Mouse (Mus musculus) pancreas, adult 10 weeks (tissue): ENCODE measurements around the gene Olfr589. TPM values are rescaled to one million over a fixed set of nuclear protein-coding genes. Genes with fewer than 3 reads are reported as not detected.

Source experiments
- polyA plus RNA-seq: library from polyadenylated mRNA; stranded (reverse); fragments of 350-450 nt; fragmentation: Illumina TruSeq; extraction: RNeasy Lipid Tissue Mini Kit (QIAGEN cat#74804); gene quantifications from one replicate; pipeline ENCODE4 v1.2.3, GENCODE M21; 2015; ENCODE audit warnings: low read depth, low replicate concordance; ENCODE audit not compliant: insufficient read depth

Olfr589 gene
- polyA plus RNA-seq = not detected

DNA sequence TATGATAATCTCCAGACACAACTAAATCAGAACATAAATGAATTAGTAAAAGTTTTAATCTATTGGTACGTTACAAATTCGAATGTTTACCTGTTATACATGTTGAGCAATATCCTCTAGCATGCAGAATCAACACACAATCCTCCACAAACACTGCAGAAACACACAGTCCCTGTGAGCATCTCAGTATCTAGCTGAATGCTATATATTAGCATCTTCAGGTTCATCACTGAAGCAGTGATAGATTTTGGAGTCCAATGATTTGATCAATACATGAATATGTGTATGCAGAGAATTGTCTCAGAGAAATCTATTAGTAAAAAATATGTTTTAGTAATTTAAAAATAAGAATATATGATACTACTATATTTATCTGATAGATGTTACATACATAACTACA lies at the start of gene Olfr589:
Olfr589 (minus strand) TSS at position 101 of the 400 bp plus-strand sequence.

DNA sequence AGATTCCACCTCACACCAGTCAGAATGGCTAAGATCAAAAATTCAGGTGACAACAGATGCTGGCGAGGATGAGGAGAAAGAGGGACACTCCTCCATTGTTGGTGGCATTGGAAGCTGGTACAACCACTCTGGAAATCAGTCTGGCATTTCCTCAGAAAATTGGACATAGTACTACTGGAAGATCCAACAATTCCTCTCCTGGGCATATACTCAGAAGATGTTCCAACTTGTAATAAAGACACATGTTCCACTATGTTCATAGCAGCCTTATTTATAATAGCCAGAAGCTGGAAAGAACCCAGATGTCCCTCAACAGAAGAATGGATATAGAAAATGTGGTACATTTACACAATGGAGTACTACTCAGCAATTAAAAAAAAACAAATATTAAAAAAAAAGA lies 28.3 kb upstream of the Olfr589 start, which contains the start of gene Olfr592:
Olfr592 (plus strand) TSS at position 301 of the 400 bp plus-strand sequence.

DNA sequence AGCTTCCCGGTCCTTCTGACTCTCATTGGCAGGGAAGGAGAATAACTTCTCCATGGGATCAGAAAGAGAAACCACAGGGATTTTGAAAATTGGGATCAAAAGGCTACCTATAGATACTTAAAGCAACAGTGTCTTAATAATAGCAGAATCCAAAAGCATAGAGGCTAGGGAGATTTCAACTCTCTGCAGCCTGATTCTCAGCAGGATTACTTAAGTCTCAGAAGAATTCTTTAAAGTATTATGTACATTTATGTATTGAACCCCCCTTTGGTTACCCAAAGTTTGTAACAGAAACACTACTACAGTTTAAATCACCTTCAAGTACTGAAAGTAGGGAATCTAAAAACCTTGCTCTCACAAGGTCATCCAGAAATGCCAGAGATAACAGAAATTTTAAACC lies 22.1 kb upstream of the Olfr589 start, which contains the start of gene Olfr591:
Olfr591 (minus strand) TSS at position 101 of the 400 bp plus-strand sequence.

DNA sequence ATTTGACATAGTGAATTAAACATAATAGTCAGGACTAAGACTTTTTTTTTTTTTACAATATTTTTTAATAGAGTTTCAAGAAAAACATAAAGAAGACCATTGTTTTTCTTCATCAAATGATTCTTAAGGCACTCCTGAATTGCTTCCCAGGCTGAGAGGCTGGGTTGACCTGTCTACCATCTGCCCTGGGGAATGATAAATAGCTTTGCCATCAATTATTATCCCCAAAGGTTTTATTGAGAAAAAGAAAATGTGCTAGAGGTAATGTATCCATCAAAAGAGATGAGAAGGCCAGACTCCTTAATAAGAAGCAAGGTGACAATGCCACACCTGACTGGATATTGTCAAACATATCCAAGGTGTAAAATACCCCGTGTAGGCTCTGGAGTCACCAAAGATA lies 15.6 kb downstream of the Olfr589 start, which contains the start of gene Olfr588-ps1:
Olfr588-ps1 (plus strand) TSS at position 301 of the 400 bp plus-strand sequence.

DNA sequence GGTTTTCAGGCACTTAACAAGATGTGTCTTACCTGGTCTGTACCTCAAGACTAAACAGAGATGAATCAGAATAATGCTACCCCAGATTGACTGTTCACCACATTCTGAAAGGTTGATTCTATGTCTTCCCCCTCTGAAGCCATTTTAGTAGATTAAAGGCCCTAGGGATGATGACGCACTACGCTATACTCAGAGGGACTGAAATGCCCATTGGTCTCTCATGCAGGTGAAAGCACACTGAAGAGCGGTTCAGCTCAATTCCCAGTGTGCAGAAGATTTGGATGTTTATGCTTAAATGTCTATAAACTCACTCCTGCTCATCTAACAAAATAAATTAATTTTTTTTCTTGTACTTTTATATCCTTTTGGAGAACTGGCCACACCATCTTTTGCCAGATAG lies 30.6 kb downstream of the Olfr589 start, which contains the start of gene Olfr586:
Olfr586 (minus strand) TSS at position 101 of the 400 bp plus-strand sequence.

Other genes starting within 250 kb of the Olfr589 start
- gene Olfr571, start 238.8 kb downstream of the Olfr589 start, polyA plus RNA-seq = not detected
- gene Olfr572, start 231.9 kb downstream of the Olfr589 start, polyA plus RNA-seq = not detected
- not detected for gene Olfr573-ps1, start 213.8 kb downstream of the Olfr589 start, polyA plus RNA-seq
- gene Olfr574, start 207.9 kb downstream of the Olfr589 start, polyA plus RNA-seq = not detected
- gene Olfr575, start 197.6 kb downstream of the Olfr589 start, polyA plus RNA-seq = not detected
- gene Olfr576, start 193.7 kb downstream of the Olfr589 start, polyA plus RNA-seq = not detected
- not detected for gene Olfr577, start 180.4 kb downstream of the Olfr589 start, polyA plus RNA-seq
- gene Olfr578, start 167.0 kb downstream of the Olfr589 start, polyA plus RNA-seq = not detected
- not detected for gene Olfr582, start 118.3 kb downstream of the Olfr589 start, polyA plus RNA-seq
- gene Olfr583, start 105.1 kb downstream of the Olfr589 start, polyA plus RNA-seq = not detected
- not detected for gene Olfr584, start 74.5 kb downstream of the Olfr589 start, polyA plus RNA-seq
- gene Olfr585, start 58.6 kb downstream of the Olfr589 start, polyA plus RNA-seq = not detected
- gene Olfr586, start 30.7 kb downstream of the Olfr589 start, polyA plus RNA-seq = not detected
- gene Olfr588-ps1, start 15.5 kb downstream of the Olfr589 start, polyA plus RNA-seq = not detected
- not detected for gene Olfr591, start 22.0 kb upstream of the Olfr589 start, polyA plus RNA-seq
- gene Olfr592, start 28.4 kb upstream of the Olfr589 start, polyA plus RNA-seq = not detected
- not detected for gene Olfr593, start 55.5 kb upstream of the Olfr589 start, polyA plus RNA-seq
- gene Olfr594, start 60.6 kb upstream of the Olfr589 start, polyA plus RNA-seq = not detected
- gene Usp17ld, start 96.1 kb upstream of the Olfr589 start, polyA plus RNA-seq = not detected
- gene Olfr596, start 149.3 kb upstream of the Olfr589 start, polyA plus RNA-seq = not detected
- gene Olfr597, start 160.0 kb upstream of the Olfr589 start, polyA plus RNA-seq = not detected
- gene Olfr598, start 167.2 kb upstream of the Olfr589 start, polyA plus RNA-seq = not detected
- not detected for gene Olfr599, start 179.6 kb upstream of the Olfr589 start, polyA plus RNA-seq
- not detected for gene Olfr600, start 193.3 kb upstream of the Olfr589 start, polyA plus RNA-seq
- not detected for gene Olfr601, start 206.3 kb upstream of the Olfr589 start, polyA plus RNA-seq
- not detected for gene Olfr603, start 229.8 kb upstream of the Olfr589 start, polyA plus RNA-seq